Mouse (Mus musculus) thymus, postnatal 14 days (tissue): ENCODE measurements around the gene Ptprm.

Experiments
- DNase-seq: peaks from one replicate; pipeline ENCODE4 v3.0.0; 2021

The Ptprm gene

DNA sequence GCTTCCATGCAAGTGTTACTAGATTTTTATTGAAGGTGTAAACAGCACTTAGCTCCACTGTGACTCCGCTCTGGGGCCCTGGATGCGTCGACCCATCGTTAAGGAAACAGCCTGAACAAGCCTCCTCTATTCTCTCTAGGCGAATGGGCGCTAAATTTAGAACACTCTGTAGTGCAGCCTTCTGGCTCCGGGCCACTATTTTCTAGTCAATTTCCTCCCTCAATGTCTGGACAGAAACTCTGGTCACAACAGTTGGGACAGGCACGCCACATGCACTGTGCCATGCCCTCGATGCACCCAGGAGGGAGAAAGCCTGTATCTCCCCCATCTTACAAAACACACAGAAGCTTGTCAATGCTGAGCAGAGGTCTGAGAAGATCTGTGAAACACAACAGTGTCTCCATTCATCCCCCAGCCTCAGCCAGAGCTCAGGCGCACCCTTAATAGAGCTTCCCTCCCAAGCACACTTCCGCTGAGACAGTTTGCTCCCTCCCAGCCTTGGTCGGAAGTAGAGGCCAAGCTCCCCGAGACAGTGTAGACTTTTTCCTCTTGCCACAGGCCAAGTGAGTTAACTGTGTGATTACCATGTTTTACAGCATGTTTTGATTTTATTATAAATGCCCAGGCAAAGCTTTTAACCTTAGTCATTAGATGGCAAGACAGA is 220.7 kb downstream of the Ptprm start:
- no peak for DNase-seq

GRCm38 (mm10) chr17:67133026-67133425 is 221.2 kb downstream of the Ptprm start:
- no peak for DNase-seq

- no peak for DNase-seq
Measured at GRCm38 (mm10) chr17:67127530-67127929, 226.7 kb downstream of the Ptprm start.

GRCm38 (mm10) chr17:67125596-67125995 is 228.7 kb downstream of the Ptprm start:
- DNase-seq: no peak

DNA sequence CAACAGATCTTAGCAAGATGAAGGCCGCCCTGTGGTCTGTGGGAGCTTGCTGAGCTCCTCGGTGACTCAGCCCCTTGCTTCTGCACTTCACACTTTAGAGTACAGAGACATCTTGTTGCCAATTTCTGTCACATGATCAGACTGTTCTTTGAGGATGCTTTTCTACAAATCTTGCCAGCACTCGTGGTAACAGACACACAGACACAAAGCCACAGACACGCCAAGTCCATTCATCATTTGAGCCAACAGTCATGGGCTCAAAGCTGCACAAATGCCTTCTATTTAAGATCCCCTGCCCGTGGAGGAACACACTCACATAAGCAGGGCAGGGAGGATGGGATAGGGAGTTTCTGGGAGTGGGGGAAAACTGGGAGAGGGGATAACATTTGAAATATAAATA is 230.0 kb downstream of the Ptprm start:
- no peak for DNase-seq

DNA sequence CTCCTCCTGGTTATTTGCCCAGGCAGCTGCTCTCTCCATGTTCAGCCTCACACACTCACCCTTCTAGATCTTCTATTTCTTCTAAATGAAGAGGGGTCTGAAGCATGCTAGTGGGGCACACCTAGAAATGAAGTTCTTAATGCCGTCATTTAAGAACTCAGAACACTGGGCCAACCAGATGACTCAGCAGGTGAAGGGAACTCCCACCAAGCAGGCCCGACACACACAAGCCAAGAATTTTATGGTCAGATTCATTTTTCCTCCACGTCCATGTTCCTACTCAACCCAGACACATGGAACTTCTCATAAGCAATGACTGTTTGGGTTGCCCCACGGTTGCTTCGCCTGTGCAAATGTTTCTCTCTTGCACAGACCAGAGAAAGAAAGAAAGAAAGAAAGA is 230.5 kb downstream of the Ptprm start:
- no peak for DNase-seq

GRCm38 (mm10) chr17:67120863-67121262 is 233.4 kb downstream of the Ptprm start:
- DNase-seq: no peak

DNA sequence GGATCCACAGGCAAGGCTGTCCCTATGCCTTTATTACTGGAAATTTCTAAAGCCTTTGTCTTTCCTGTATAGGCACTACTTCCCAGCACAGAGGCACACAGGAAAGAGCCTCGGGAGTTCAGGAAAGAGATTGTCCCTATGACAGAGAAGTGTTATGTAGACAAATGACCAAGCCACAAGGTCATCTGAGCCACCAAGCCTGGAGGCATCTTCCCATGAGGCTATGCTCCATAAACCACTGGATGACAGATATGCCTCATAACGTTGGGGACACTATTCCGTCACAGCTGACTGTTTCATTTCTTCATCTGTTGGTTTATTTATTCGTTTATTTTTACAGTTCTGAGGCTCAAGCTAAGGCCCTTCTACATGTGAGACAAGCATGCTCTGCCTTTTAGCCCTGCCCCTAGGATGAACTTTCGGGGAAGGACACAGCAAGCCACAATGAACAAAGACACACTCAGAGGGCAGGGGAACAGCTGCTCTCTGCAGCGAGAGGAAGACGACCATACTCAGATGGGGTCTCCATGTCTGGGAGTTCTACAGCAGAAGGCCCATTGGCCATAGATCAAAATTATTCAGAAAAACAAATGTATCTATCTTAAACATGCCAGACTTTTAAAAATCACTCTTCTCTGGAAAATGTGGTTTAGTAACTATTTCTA is 235.4 kb downstream of the Ptprm start:
- DNase-seq: no peak

GRCm38 (mm10) chr17:67114842-67115241 is 239.4 kb downstream of the Ptprm start:
- DNase-seq: no peak

- DNase-seq: no peak
Measured at GRCm38 (mm10) chr17:67112679-67113078, 241.6 kb downstream of the Ptprm start.

GRCm38 (mm10) chr17:67106176-67106575 is 248.1 kb downstream of the Ptprm start:
- no peak for DNase-seq

GRCm38 (mm10) chr17:67102051-67102450 is 252.2 kb downstream of the Ptprm start:
- DNase-seq: no peak

GRCm38 (mm10) chr17:67090997-67091396 is 263.3 kb downstream of the Ptprm start:
- no peak for DNase-seq

GRCm38 (mm10) chr17:67090153-67090552 is 264.1 kb downstream of the Ptprm start:
- DNase-seq: no peak

GRCm38 (mm10) chr17:67089611-67090010 is 264.6 kb downstream of the Ptprm start:
- DNase-seq: no peak

- DNase-seq: peak; percentile 9
Measured at GRCm38 (mm10) chr17:67087585-67087984, 266.7 kb downstream of the Ptprm start.

DNA sequence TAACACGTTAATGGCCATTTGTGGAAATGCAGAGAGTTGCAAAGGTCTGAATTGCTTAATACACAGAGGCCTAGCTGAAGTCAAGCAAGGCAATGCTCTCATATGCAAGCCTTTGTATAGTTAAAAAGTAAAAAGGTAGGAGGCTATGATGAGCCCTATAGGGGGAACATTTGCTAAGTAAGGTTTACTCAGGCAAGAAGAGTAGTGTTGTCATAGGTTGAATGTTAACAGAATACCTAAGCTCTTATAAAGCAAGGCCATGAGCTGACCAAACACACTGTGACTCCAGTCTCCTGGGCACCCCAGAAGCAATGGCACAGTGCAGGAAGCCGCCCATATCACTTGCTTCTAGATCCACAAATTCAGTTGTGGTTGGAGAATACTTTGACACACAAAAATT is 267.4 kb downstream of the Ptprm start:
- no peak for DNase-seq

GRCm38 (mm10) chr17:67084501-67084900 is 269.8 kb downstream of the Ptprm start:
- DNase-seq: no peak

DNA sequence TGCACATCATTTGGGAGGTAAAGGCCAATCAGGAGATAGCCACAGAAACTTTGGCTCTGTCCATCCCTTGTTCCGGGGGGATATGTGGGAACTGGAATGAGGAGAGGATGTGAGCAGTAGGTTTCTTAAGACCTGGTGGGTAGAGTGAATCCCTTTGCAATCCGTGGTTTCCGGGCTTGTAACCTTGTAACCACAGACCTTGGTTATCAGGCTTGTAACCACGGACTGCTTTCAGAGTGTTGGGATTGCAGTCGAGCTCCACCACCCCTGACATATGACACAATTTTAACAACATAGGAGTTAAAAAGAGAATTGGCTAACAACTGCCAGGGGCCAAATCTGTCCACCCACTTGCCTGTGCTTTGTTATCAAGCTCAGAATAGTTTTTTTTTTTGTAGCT is 270.2 kb downstream of the Ptprm start:
- DNase-seq: no peak

DNA sequence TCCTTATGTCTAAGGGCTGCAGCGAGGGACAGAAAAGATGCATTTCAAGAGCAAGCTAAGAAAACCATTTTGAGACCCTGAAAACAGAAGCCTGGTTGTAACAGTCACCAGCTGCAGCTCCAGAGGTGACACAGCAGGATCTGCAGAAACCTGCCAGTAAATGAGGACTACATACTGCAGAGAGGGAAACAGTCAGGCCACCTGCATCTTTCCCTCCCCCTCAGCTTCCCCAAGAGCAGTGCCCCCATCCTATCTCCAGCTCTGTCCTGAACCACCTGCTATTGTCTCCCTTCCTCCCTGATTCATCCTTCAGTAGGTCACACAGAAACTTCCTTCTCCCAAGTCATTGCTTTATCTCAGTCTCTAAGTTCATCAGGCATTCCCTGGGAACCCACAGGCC is 274.7 kb downstream of the Ptprm start:
- no peak for DNase-seq

GRCm38 (mm10) chr17:67073580-67073979 is 280.7 kb downstream of the Ptprm start:
- no peak for DNase-seq

GRCm38 (mm10) chr17:67073139-67073538 is 281.1 kb downstream of the Ptprm start:
- no peak for DNase-seq

- no peak for DNase-seq
Measured at GRCm38 (mm10) chr17:67071231-67072009, 282.8 kb downstream of the Ptprm start.

DNA sequence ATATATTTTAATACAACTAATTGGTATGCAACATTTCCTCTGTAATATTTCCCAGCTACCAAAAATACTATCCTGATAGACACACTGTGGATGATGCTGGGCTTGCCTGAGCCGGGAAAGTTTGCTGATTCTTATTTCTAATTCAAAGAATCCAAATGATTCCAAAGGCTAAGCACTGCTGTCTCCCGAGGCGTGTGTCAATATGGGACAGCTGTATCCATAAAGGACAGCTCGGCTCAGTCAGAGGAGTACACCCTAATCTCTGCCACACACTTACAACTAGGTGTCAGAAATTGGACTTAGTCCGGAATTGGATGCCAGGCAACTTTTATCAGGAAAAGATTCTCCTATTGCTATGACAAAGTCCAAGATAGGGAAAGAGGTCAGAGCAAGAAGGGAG is 290.6 kb downstream of the Ptprm start:
- no peak for DNase-seq
